In genomic region chr9:21536501-21536900, GRCm38 (mm10) we compare ENCODE assay signal across 1 mouse cellular context.
A peak's percentile ranks its signal among the peaks of the same experiment; 100 is the strongest.
TF ChIP-seq lines count a peak whose summit lies in the region.

No protein-coding gene starts in this region.

TF ChIP-seq in MEL, 35 proteins besides CTCF, POLR2A, EP300 and RAD21 (continued from another document):
- TF ChIP-seq TBP (IDR thresholded peaks at IDR 0.05; ENCODE audit: low read depth, low read length), result no peak
- TF ChIP-seq MAFK (IDR thresholded peaks at IDR 0.05; ENCODE audit: borderline replicate concordance, low read depth, low read length), result peak; percentile 50; the same call in 1 of the 2 replicates
- no peak for TF ChIP-seq MAX (IDR thresholded peaks at IDR 0.05; ENCODE audit: low read length)
- peak; percentile 58 for TF ChIP-seq TAL1 (IDR thresholded peaks at IDR 0.05; ENCODE audit: low read length)
- 0 out of 2 replicates have a peak, but pooled peaks have one; percentile 20 for TF ChIP-seq NELFE (IDR thresholded peaks at IDR 0.05; ENCODE audit: low read depth, low read length)
- TF ChIP-seq MAZ (IDR thresholded peaks at IDR 0.05; ENCODE audit: low read depth, low read length), result no peak
- TF ChIP-seq ELF1 (IDR thresholded peaks at IDR 0.05; ENCODE audit: low read depth, low read length), result 0 out of 2 replicates have a peak, but pooled peaks have one; percentile 40
- peak; percentile 89 for TF ChIP-seq GATA1 (IDR thresholded peaks at IDR 0.05; ENCODE audit: low read depth, low read length)
- peak; percentile 54; the same call in 1 of the 2 replicates for TF ChIP-seq ETS1 (IDR thresholded peaks at IDR 0.05; ENCODE audit: low read depth, low read length)
- TF ChIP-seq ZKSCAN1 (IDR thresholded peaks at IDR 0.05; ENCODE audit: low read depth, low read length), result no peak
- peak; percentile 28; the same call in 1 of the 2 replicates for TF ChIP-seq GABPA (IDR thresholded peaks at IDR 0.05; ENCODE audit: low read depth, low read length)
- TF ChIP-seq E2F4 (IDR thresholded peaks at IDR 0.05; ENCODE audit: borderline replicate concordance, low read depth, low read length), result no peak
- no peak for TF ChIP-seq KAT2A (conservative IDR thresholded peaks at IDR 0.05; ENCODE audit: low read depth, low read length)
- TF ChIP-seq UBTF (IDR thresholded peaks at IDR 0.05; ENCODE audit: borderline replicate concordance, insufficient read depth, low read depth, low read length), result no peak
- no peak for TF ChIP-seq CHD1 (IDR thresholded peaks at IDR 0.05; ENCODE audit: low read depth, low read length)
- peak; percentile 68 for TF ChIP-seq TCF12 (IDR thresholded peaks at IDR 0.05; ENCODE audit: low read depth, low read length)
- peak; percentile 41; the same call in 1 of the 2 replicates for TF ChIP-seq NRF1 (IDR thresholded peaks at IDR 0.05; ENCODE audit: insufficient read depth, low read depth, low read length, poor library complexity, severe bottlenecking)
- TF ChIP-seq ZMIZ1 (IDR thresholded peaks at IDR 0.05; ENCODE audit: low read depth, low read length), result no peak
